Mouse (Mus musculus) stomach, embryonic 14.5 days (tissue): ENCODE results near the gene Atxn1. TPM values are rescaled to one million over a fixed set of nuclear protein-coding genes. Genes with fewer than 3 reads are reported as not detected.

ENCODE experiments used
- ATAC-seq: fragments of 200-750 bp; cut with Nextera tagmentation; 2 replicates; pipeline ENCODE4 v1.8.0; 2017; ENCODE audit warnings: low read depth, moderate TSS enrichment; ENCODE audit not compliant: insufficient number of reproducible peaks, insufficient read depth, low FRiP score
- H3K27ac ChIP-seq: fragments of 300-500 bp; sonication (generic); 2 replicates; pipeline ENCODE4 v1.5.1; 2014; ENCODE audit warnings: mild to moderate bottlenecking, low read length, moderate library complexity, mixed read lengths
- H3K27me3 ChIP-seq: fragments of 300-500 bp; sonication (generic); 2 replicates; pipeline ENCODE4 v1.6.1; 2014; ENCODE audit warnings: low read length, control low read depth, mixed read lengths; ENCODE audit not compliant: control insufficient read depth, insufficient read depth
- H3K36me3 ChIP-seq: fragments of 300-500 bp; sonication (generic); 2 replicates; pipeline ENCODE4 v1.6.1; 2014; ENCODE audit warnings: mild to moderate bottlenecking, control low read depth, low read length, moderate library complexity, mixed read lengths; ENCODE audit not compliant: control insufficient read depth, insufficient read depth
- H3K4me1 ChIP-seq: fragments of 300-500 bp; sonication (generic); 2 replicates; pipeline ENCODE4 v1.6.1; 2014; ENCODE audit warnings: low read length, control low read depth, mixed read lengths; ENCODE audit not compliant: control insufficient read depth, insufficient read depth
- H3K4me2 ChIP-seq: fragments of 300-500 bp; sonication (generic); replicated peaks from 2 replicates; pipeline ENCODE4 v1.6.1; 2014; ENCODE audit warnings: low read depth, low read length, control low read depth
- H3K4me3 ChIP-seq: fragments of 300-500 bp; sonication (generic); 2 replicates; pipeline ENCODE4 v1.5.1; 2014; ENCODE audit warnings: low read depth, low read length, control low read depth
- H3K9ac ChIP-seq: fragments of 300-500 bp; sonication (generic); replicated peaks from 2 replicates; pipeline ENCODE4 v1.6.1; 2014; ENCODE audit warnings: low read depth, mild to moderate bottlenecking, control low read depth, low read length, moderate library complexity, mixed read lengths
- H3K9me3 ChIP-seq: fragments of 300-500 bp; sonication (generic); 2 replicates; pipeline ENCODE4 v1.6.1; 2016; ENCODE audit warnings: low read depth, low read length, control low read depth; ENCODE audit not compliant: control insufficient read depth
- WGBS: fragments of 180-500 bp; shearing (Covaris S2); extraction: QIAGEN DNeasy Blood & Tissue Kit; methylation state at CpG from one replicate; pipeline ENCODE4 v1.1.7; 2014; 5-methylcytosine and 5-hydroxymethylcytosine counted together
- polyA plus RNA-seq: library from polyadenylated mRNA; unstranded; fragments of >200 nt; fragmentation: Nextera tagmentation; extraction: Ambion mirVana; gene quantifications from 2 replicates; pipeline ENCODE4 v1.2.1, GENCODE M21; 2014

Gene Atxn1
- polyA plus RNA-seq, 1 experiment from 2014 or later = 6.5 TPM

GRCm38 (mm10) chr13:45516501-45517393 lies 448.1 kb downstream of the Atxn1 start:
- peak; percentile 37; the same call in 1 of the 2 replicates for ATAC-seq
- H3K27ac ChIP-seq = no peak overlapping the region; the same call in 1 of the 2 replicates

GRCm38 (mm10) chr13:45514832-45515422 lies 449.9 kb downstream of the Atxn1 start:
- ATAC-seq = no peak
- Histone ChIP-seq H3K27ac (no peak overlapping the region), H3K9ac (no peak overlapping the region), H3K36me3 (no peaks in the 10 kb centered on the region), H3K4me2 (no peak overlapping the region), H3K27me3 (no peaks in the 10 kb centered on the region), H3K9me3 (no peaks in the 10 kb centered on the region), H3K4me1 (peaks cover 41% of the 10 kb centered on the region; the same call in 1 of the 2 replicates), H3K4me3 (no peak overlapping the region)
- WGBS = 36% methylated on average over 8 of the region's 8 CpGs

More at GRCm38 (mm10) chr13:45516501-45517393, 448.1 kb downstream of the Atxn1 start:
- Histone ChIP-seq H3K27me3 (no peaks in the 10 kb centered on the region), H3K4me1 (peaks cover 41% of the 10 kb centered on the region; the same call in 1 of the 2 replicates), H3K9me3 (no peaks in the 10 kb centered on the region), H3K4me2 (peak overlapping the region; percentile 51), H3K9ac (no peak overlapping the region), H3K36me3 (no peaks in the 10 kb centered on the region), H3K4me3 (peak overlapping the region; percentile 13)
- WGBS = 7% methylated on average over 24 of the region's 24 CpGs

GRCm38 (mm10) chr13:45514115-45514514 lies 450.7 kb downstream of the Atxn1 start:
- H3K4me1 ChIP-seq = peaks cover 41% of the 10 kb centered on the region; the same call in 1 of the 2 replicates
- no peaks in the 10 kb centered on the region for H3K27me3 ChIP-seq
- ATAC-seq = no peak
- no peaks in the 10 kb centered on the region for H3K9me3 ChIP-seq
- no peak overlapping the region for H3K4me2 ChIP-seq
- no peak overlapping the region for H3K27ac ChIP-seq
- 89% methylated on average over 5 of the region's 5 CpGs for WGBS
- no peak overlapping the region for H3K4me3 ChIP-seq
- no peaks in the 10 kb centered on the region for H3K36me3 ChIP-seq
- H3K9ac ChIP-seq = no peak overlapping the region

- ATAC-seq = no peak
- Histone ChIP-seq H3K4me2 (no peak overlapping the region), H3K36me3 (no peaks in the 10 kb centered on the region), H3K4me3 (no peak overlapping the region), H3K9me3 (no peaks in the 10 kb centered on the region), H3K27me3 (no peaks in the 10 kb centered on the region), H3K27ac (peak overlapping the region; percentile 39; the same call in 1 of the 2 replicates), H3K4me1 (peaks cover 43% of the 10 kb centered on the region; the same call in 1 of the 2 replicates), H3K9ac (no peak overlapping the region)
- 63% methylated on average over 12 of the region's 12 CpGs for WGBS
These were observed 451.5 kb downstream of the Atxn1 start for GRCm38 (mm10) chr13:45513009-45513984.

GRCm38 (mm10) chr13:45512531-45512930 lies 452.3 kb downstream of the Atxn1 start:
- Histone ChIP-seq H3K9me3 (no peaks in the 10 kb centered on the region), H3K4me2 (no peak overlapping the region), H3K36me3 (no peaks in the 10 kb centered on the region), H3K27ac (peak overlapping the region; percentile 39; the same call in 1 of the 2 replicates), H3K4me1 (peaks cover 47% of the 10 kb centered on the region; the same call in 1 of the 2 replicates), H3K27me3 (no peaks in the 10 kb centered on the region), H3K4me3 (no peak overlapping the region), H3K9ac (no peak overlapping the region)
- no peak for ATAC-seq
- 76% methylated on average over 8 of the region's 8 CpGs for WGBS

GRCm38 (mm10) chr13:45511706-45512435 lies 452.9 kb downstream of the Atxn1 start:
- Histone ChIP-seq H3K36me3 (no peaks in the 10 kb centered on the region), H3K4me1 (peaks cover 43% of the 10 kb centered on the region; the same call in 1 of the 2 replicates), H3K4me3 (no peak overlapping the region), H3K9ac (no peak overlapping the region), H3K27ac (peak overlapping the region; percentile 21; the same call in 1 of the 2 replicates), H3K4me2 (no peak overlapping the region), H3K27me3 (no peaks in the 10 kb centered on the region), H3K9me3 (no peaks in the 10 kb centered on the region)
- WGBS = 73% methylated on average over 6 of the region's 6 CpGs
- ATAC-seq = no peak

GRCm38 (mm10) chr13:45509366-45509765 lies 455.4 kb downstream of the Atxn1 start:
- H3K4me2 ChIP-seq = no peak overlapping the region
- no peak overlapping the region for H3K27ac ChIP-seq
- 77% methylated on average over 6 of the region's 6 CpGs for WGBS

More at GRCm38 (mm10) chr13:45509366-45509765, 455.4 kb downstream of the Atxn1 start:
- ATAC-seq = no peak
- peaks cover 22% of the 10 kb centered on the region; the same call in 1 of the 2 replicates for H3K4me1 ChIP-seq
- H3K9me3 ChIP-seq = no peaks in the 10 kb centered on the region
- no peaks in the 10 kb centered on the region for H3K27me3 ChIP-seq
- H3K36me3 ChIP-seq = no peaks in the 10 kb centered on the region
- H3K4me3 ChIP-seq = no peak overlapping the region
- H3K9ac ChIP-seq = no peak overlapping the region
